ENCODE assay signal across 40 mouse cellular contexts in the genomic region with DNA sequence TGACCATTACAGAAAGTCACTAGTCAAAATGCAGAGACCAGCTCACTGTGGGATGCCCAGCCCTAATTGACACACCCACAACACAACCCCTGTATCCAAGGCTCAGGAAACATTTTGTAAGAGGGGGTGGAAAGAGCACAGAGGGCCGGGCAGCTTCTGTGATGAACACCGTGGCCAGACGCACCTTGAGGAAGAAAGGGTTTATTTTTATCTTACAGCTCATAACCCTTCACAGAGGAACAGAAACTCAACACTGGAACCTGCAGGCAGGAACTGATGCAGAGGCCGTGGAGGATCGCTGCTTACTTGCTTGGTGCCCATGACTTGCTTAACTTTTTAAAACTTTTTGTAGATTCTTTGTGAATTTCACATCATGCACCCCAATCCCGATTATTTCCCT. TPM values are rescaled to one million over a fixed set of nuclear protein-coding genes. Genes with fewer than 3 reads are reported as not detected.
DNase-seq lines count a peak whose midpoint lies in the region; ATAC-seq and TF ChIP-seq lines count a peak whose summit lies in the region.
"Had no signal": no experiment of that assay in that cellular context is flagged by ENCODE, and none has a peak within 500 bp of the region (broad histone marks: within the 10 kb centered on the region; RNA-seq: fewer than 3 reads in every experiment).

No protein-coding gene starts in this region.

- peak; percentile 61 to 62 for DNase-seq in spleen, adult 2 months (ENCODE audit: low read depth in 1 of 2, low spot score in 2 of 2)
- no peak for DNase-seq in spleen, postnatal 14 days (ENCODE audit: low spot score in 2 of 2)
- DNase-seq in CH12.LX (ENCODE audit: extremely low read depth) = peak; percentile 75
- no peak for DNase-seq in right cerebral cortex, postnatal 36 days (ENCODE audit: low spot score in 2 of 2)
- DNase-seq in cerebellum, postnatal 10 days = no peak
- DNase-seq: adrenal gland, postnatal 25 days; cerebellum, adult 2 months; cerebellum, postnatal 25 days; embryo, embryonic 11 days; gastrocnemius, postnatal 25 days; heart, adult 2 months; kidney, adult 2 months; kidney, postnatal 36 days; lung, adult 18-20 months; retina, postnatal 1 day; right cerebral cortex, postnatal 14 days; thymus, adult 2 months; thymus, postnatal 36 days had no signal

- ATAC-seq in granulocyte monocyte progenitor cell, adult 5-6 weeks (replicated peaks; ENCODE audit: poor library complexity, severe bottlenecking) = peak; percentile 30
- ATAC-seq: forebrain, embryonic 15.5 days; inflammation-experienced regulatory T-cells, adult 6 months; liver, embryonic 12.5 days; lung, postnatal 0 days; midbrain, embryonic 13.5 days had no signal

- H3K27ac ChIP-seq in spleen, adult 2 months (ENCODE audit: insufficient read depth, low read length) = peak overlapping the region; percentile 84
- H3K27ac ChIP-seq in CH12.LX (ENCODE audit: insufficient read depth, low read depth) = peak overlapping the region; percentile 65
- H3K27ac ChIP-seq: embryonic facial prominence, embryonic 12.5 days; forebrain, embryonic 15.5 days; heart, adult 2 months; hindbrain, embryonic 15.5 days; layer of hippocampus, adult 2 months; limb, embryonic 13.5 days; liver, embryonic 12.5 days; macrophage; midbrain, embryonic 13.5 days had no signal

- TF ChIP-seq EP300 in CH12.LX (IDR thresholded peaks at IDR 0.05; ENCODE audit: low read length) = peak; percentile 92

- no peak overlapping the region for H3K4me2 ChIP-seq in CH12.LX (ENCODE audit: insufficient read depth, low read depth, poor library complexity, severe bottlenecking)
- H3K4me2 ChIP-seq: embryonic facial prominence, embryonic 12.5 days; forebrain, embryonic 15.5 days; heart, embryonic 12.5 days; hindbrain, embryonic 15.5 days; limb, embryonic 13.5 days; liver, embryonic 12.5 days; midbrain, embryonic 13.5 days had no signal

- no peak; the same call in none of the 2 replicates for TF ChIP-seq RAD21 in CH12.LX (IDR thresholded peaks at IDR 0.05; ENCODE audit: low read depth, low read length)

- no peak overlapping the region for H3K9ac ChIP-seq in CH12.LX (ENCODE audit: insufficient read depth, low read depth)
- H3K9ac ChIP-seq: embryonic facial prominence, embryonic 12.5 days; forebrain, embryonic 15.5 days; heart, embryonic 12.5 days; hindbrain, embryonic 15.5 days; limb, embryonic 13.5 days; liver, embryonic 12.5 days; midbrain, embryonic 13.5 days had no signal

- H3K27me3 ChIP-seq in spleen, adult 2 months (ENCODE audit: control insufficient read depth, insufficient read depth, low read length) = no peaks in the 10 kb centered on the region
- no peaks in the 10 kb centered on the region for H3K27me3 ChIP-seq in CH12.LX (replicated peaks)
- H3K27me3 ChIP-seq: embryonic facial prominence, embryonic 12.5 days; forebrain, embryonic 15.5 days; heart, embryonic 12.5 days; hindbrain, embryonic 15.5 days; limb, embryonic 13.5 days; liver, embryonic 12.5 days; midbrain, embryonic 13.5 days had no signal

- 25% methylated on average over 6 of the region's 6 CpGs for WGBS in spleen, adult 2 months

- in situ Hi-C loops in CH12.LX (cut with MboI; ENCODE audit: low pct_ligation_motif_present, low pct_unique_long_range_greater_than_20kb, low sequenced_read_pairs) = no loop called here

- TF ChIP-seq POLR2A in spleen, adult 2 months (IDR thresholded peaks at IDR 0.05; ENCODE audit: low read depth, low read length) = no peak; the same call in 1 of the 2 replicates
- TF ChIP-seq POLR2A in CH12.LX (IDR thresholded peaks at IDR 0.05; ENCODE audit: low read depth, low read length) = peak; percentile 45

- peaks cover 36% of the 10 kb centered on the region for H3K9me3 ChIP-seq in CH12.LX (replicated peaks; ENCODE audit: low read length)
- H3K9me3 ChIP-seq: embryonic facial prominence, embryonic 12.5 days; forebrain, embryonic 15.5 days; hindbrain, embryonic 15.5 days; limb, embryonic 13.5 days; liver, embryonic 12.5 days; midbrain, embryonic 13.5 days had no signal

- H3K4me1 ChIP-seq in spleen, adult 2 months (ENCODE audit: control insufficient read depth, insufficient read depth, insufficient read length) = peaks cover 19% of the 10 kb centered on the region
- peaks cover 12 to 70% of the 10 kb centered on the region in 2 experiments for H3K4me1 ChIP-seq in CH12.LX (ENCODE audit: control insufficient read depth in 1 of 2, insufficient read depth in 2 of 2)
- H3K4me1 ChIP-seq: embryonic facial prominence, embryonic 12.5 days; forebrain, embryonic 15.5 days; heart, embryonic 12.5 days; hindbrain, embryonic 15.5 days; limb, embryonic 13.5 days; liver, embryonic 12.5 days; midbrain, embryonic 13.5 days had no signal

- peaks cover 20% of the 10 kb centered on the region for H3K79me2 ChIP-seq in CH12.LX (replicated peaks; ENCODE audit: control insufficient read depth, extremely low read depth, insufficient read depth, poor library complexity, severe bottlenecking)

- TF ChIP-seq CTCF in spleen, adult 2 months (IDR thresholded peaks at IDR 0.05; ENCODE audit: extremely low read depth, insufficient read depth, insufficient read length, insufficient replicate concordance) = no peak
- TF ChIP-seq CTCF in CH12.LX (conservative IDR thresholded peaks at IDR 0.05 in 1 of 2, IDR thresholded peaks at IDR 0.05 in 1 of 2; ENCODE audit: low read depth in 2 of 2, low read length in 2 of 2) = no peak

- H3K4me3 ChIP-seq in spleen, adult 2 months (ENCODE audit: extremely low read depth, insufficient read depth, insufficient read length) = no peak overlapping the region
- H3K4me3 ChIP-seq in CH12.LX (replicated peaks in 1 of 3; ENCODE audit: low read depth in 2 of 3, low read length in 2 of 3, poor library complexity in 1 of 3) = no peak overlapping the region
- H3K4me3 ChIP-seq: embryonic facial prominence, embryonic 12.5 days; forebrain, embryonic 15.5 days; heart, adult 2 months; heart, embryonic 12.5 days; hindbrain, embryonic 15.5 days; layer of hippocampus, adult 2 months; limb, embryonic 13.5 days; liver, embryonic 12.5 days; midbrain, embryonic 13.5 days had no signal

- dilution Hi-C loops in CH12.LX (cut with MboI; ENCODE audit: extremely low pct_ligation_motif_present, extremely low pct_unique_long_range_greater_than_20kb, low sequenced_read_pairs) = no loop called here

- H3K36me3 ChIP-seq in spleen, adult 2 months (ENCODE audit: control insufficient read depth, insufficient read depth, low read length) = peaks cover 18% of the 10 kb centered on the region
- peaks cover 43 to 71% of the 10 kb centered on the region in 2 experiments for H3K36me3 ChIP-seq in CH12.LX (replicated peaks in 1 of 2; ENCODE audit: control insufficient read depth in 1 of 2, insufficient read depth in 1 of 2, low read length in 1 of 2)
- H3K36me3 ChIP-seq: embryonic facial prominence, embryonic 12.5 days; forebrain, embryonic 15.5 days; heart, embryonic 12.5 days; hindbrain, embryonic 15.5 days; limb, embryonic 13.5 days; liver, embryonic 12.5 days; midbrain, embryonic 13.5 days had no signal

TF ChIP-seq in CH12.LX, 34 proteins besides CTCF, POLR2A, EP300 and RAD21 (continues in another document):
- peak; percentile 98 for TF ChIP-seq MEF2A (IDR thresholded peaks at IDR 0.05; ENCODE audit: borderline replicate concordance, low read depth, low read length)
- peak; percentile 54; the same call in 1 of the 2 replicates for TF ChIP-seq ETS1 (conservative IDR thresholded peaks at IDR 0.05; ENCODE audit: low read depth, low read length)
- TF ChIP-seq TCF12 (IDR thresholded peaks at IDR 0.05; ENCODE audit: low read depth, low read length) = peak; percentile 61; the same call in 1 of the 2 replicates
- no peak for TF ChIP-seq TBP (conservative IDR thresholded peaks at IDR 0.05; ENCODE audit: low read depth, low read length)
- peak; percentile 88 for TF ChIP-seq JUN (IDR thresholded peaks at IDR 0.05; ENCODE audit: insufficient read depth, low read depth, low read length)
- peak; percentile 50; the same call in 1 of the 2 replicates for TF ChIP-seq SIN3A (IDR thresholded peaks at IDR 0.05; ENCODE audit: low read length)
- TF ChIP-seq ZNF384 (IDR thresholded peaks at IDR 0.05; ENCODE audit: low read depth, low read length) = no peak
- peak; percentile 70 for TF ChIP-seq MAX (IDR thresholded peaks at IDR 0.05; ENCODE audit: low read length)

RNA-seq across cellular contexts. Expression of a gene that starts 8.6 kb away (rescaled TPM):
- polyA plus RNA-seq in spleen, adult 2 months (2012; rRNA removed) = 66.3 and 73.5 TPM in 2 replicates
- 113 and 144 TPM in 2 replicates for total RNA-seq in CH12.LX (2012; rRNA removed)
- 264 and 316 TPM in 2 replicates for total RNA-seq in CH12.LX (2014; rRNA removed)
- polyA plus RNA-seq in CH12.LX (2012; ENCODE audit: insufficient read length, low read depth) = 203 and 274 TPM in 2 replicates
- total RNA-seq in granulocyte monocyte progenitor cell, adult 5-6 weeks (2014; fragmentation: Nextera tagmentation) = not detected in 2 replicates
- total RNA-seq in granulocyte monocyte progenitor cell, adult 5-6 weeks (2017) = 0.60 and 1.3 TPM in 2 replicates
- total RNA-seq: layer of hippocampus, adult 2 months had no signal

RNA-seq across cellular contexts. Expression of a gene that starts 15.1 kb away (rescaled TPM):
- polyA plus RNA-seq in spleen, adult 2 months (2012; rRNA removed) = 50.8 and 54.3 TPM in 2 replicates
- 78.1 and 88.9 TPM in 2 replicates for total RNA-seq in CH12.LX (2012; rRNA removed)
- 128 and 158 TPM in 2 replicates for total RNA-seq in CH12.LX (2014; rRNA removed)
- polyA plus RNA-seq in CH12.LX (2012; ENCODE audit: insufficient read length, low read depth) = 87.9 and 97.2 TPM in 2 replicates
- total RNA-seq in granulocyte monocyte progenitor cell, adult 5-6 weeks (2014; fragmentation: Nextera tagmentation) = 0.58 and 1.4 TPM in 2 replicates
- 4.1 and 6.3 TPM in 2 replicates for total RNA-seq in granulocyte monocyte progenitor cell, adult 5-6 weeks (2017)

RNA-seq across cellular contexts. Expression of a gene that starts 17.0 kb away (rescaled TPM):
- 9.9 and 10.4 TPM in 2 replicates for polyA plus RNA-seq in spleen, adult 2 months (2012; rRNA removed)
- 31.0 and 38.5 TPM in 2 replicates for total RNA-seq in CH12.LX (2012; rRNA removed)
- total RNA-seq in CH12.LX (2014; rRNA removed) = 75.1 and 83.9 TPM in 2 replicates
- 43.4 and 46.1 TPM in 2 replicates for polyA plus RNA-seq in CH12.LX (2012; ENCODE audit: insufficient read length, low read depth)
- 8.3 and 10.3 TPM in 2 replicates for total RNA-seq in granulocyte monocyte progenitor cell, adult 5-6 weeks (2014; fragmentation: Nextera tagmentation)
- total RNA-seq in granulocyte monocyte progenitor cell, adult 5-6 weeks (2017) = 9.4 and 16.1 TPM in 2 replicates

RNA-seq across cellular contexts. Expression of a gene that starts 25.4 kb away (rescaled TPM):
- 0.43 and 0.82 TPM in 2 replicates for polyA plus RNA-seq in spleen, adult 2 months (2012; rRNA removed)
- total RNA-seq in CH12.LX (2012; rRNA removed) = 10.0 and 12.0 TPM in 2 replicates
- total RNA-seq in CH12.LX (2014; rRNA removed) = 8.0 and 8.8 TPM in 2 replicates
- 22.7 and 46.9 TPM in 2 replicates for polyA plus RNA-seq in CH12.LX (2012; ENCODE audit: insufficient read length, low read depth)
- total RNA-seq in granulocyte monocyte progenitor cell, adult 5-6 weeks (2014; fragmentation: Nextera tagmentation) = 11.1 TPM in 1 of 2 replicates, not detected in the other
- total RNA-seq in granulocyte monocyte progenitor cell, adult 5-6 weeks (2017) = 3.1 TPM in 1 of 2 replicates, not detected in the other
- total RNA-seq: gastrocnemius, postnatal 25 days; layer of hippocampus, adult 2 months; left cerebral cortex, postnatal 36 days; megakaryocyte-erythroid progenitor cell, adult 5-6 weeks had no signal
- polyA plus RNA-seq: embryonic facial prominence, embryonic 12.5 days; forebrain, embryonic 15.5 days; heart, adult 2 months; kidney, adult 2 months; macrophage; midbrain, embryonic 13.5 days; neural tube, embryonic 14.5 days had no signal

RNA-seq across cellular contexts. Expression of a gene that starts 25.5 kb away (rescaled TPM):
- 9.5 and 11.6 TPM in 2 replicates for polyA plus RNA-seq in spleen, adult 2 months (2012; rRNA removed)
- total RNA-seq in CH12.LX (2012; rRNA removed) (14.5 and 16.3 TPM in 2 replicates), CH12.LX (2014; rRNA removed) (4.2 and 4.3 TPM in 2 replicates)
- 7.0 and 7.1 TPM in 2 replicates for polyA plus RNA-seq in CH12.LX (2012; ENCODE audit: insufficient read length, low read depth)
- not detected in 2 replicates for total RNA-seq in granulocyte monocyte progenitor cell, adult 5-6 weeks (2014; fragmentation: Nextera tagmentation)
- total RNA-seq in granulocyte monocyte progenitor cell, adult 5-6 weeks (2017) = not detected in 2 replicates
- total RNA-seq: gastrocnemius, adult 18-20 months; gastrocnemius, postnatal 25 days; layer of hippocampus, adult 2 months; layer of hippocampus, postnatal 14 days; left cerebral cortex, adult 8-10 months; left cerebral cortex, postnatal 36 days had no signal
- polyA plus RNA-seq: brain, embryonic 14.5 days; cerebellum, adult 2 months; embryonic facial prominence, embryonic 12.5 days; forebrain, embryonic 15.5 days; frontal cortex, adult 2 months; heart, embryonic 12.5 days; heart, postnatal 0 days; hindbrain, embryonic 15.5 days; kidney, embryonic 16.5 days; limb, embryonic 13.5 days; midbrain, embryonic 13.5 days; neural tube, embryonic 14.5 days had no signal

Comparison
In these comparisons a context has a peak if more than half of its experiments do, and no peak if none do; other contexts are left out.
1. DNase-seq: peak in spleen, adult 2 months (2 of 2) and CH12.LX (single experiment); none in spleen, postnatal 14 days (0 of 2), right cerebral cortex, postnatal 36 days (0 of 2) and cerebellum, postnatal 10 days (0 of 2).
2. RNA of a gene that starts 8.6 kb away (total RNA-seq): 113 to 316 TPM in CH12.LX; 0.60 to 1.3 TPM in granulocyte monocyte progenitor cell, adult 5-6 weeks; every median in the first group is over 10 times any median in the second.
3. RNA of a gene that starts 15.1 kb away (total RNA-seq): 78.1 to 158 TPM in CH12.LX; 0.58 to 6.3 TPM in granulocyte monocyte progenitor cell, adult 5-6 weeks; every median in the first group is over 10 times any median in the second.